Mouse (Mus musculus) embryonic facial prominence, embryonic 14.5 days (tissue): Measurements from ENCODE around the gene Tmem204. TPM values are rescaled to one million over a fixed set of nuclear protein-coding genes. Genes with fewer than 3 reads are reported as not detected.

Source experiments
- ATAC-seq: fragments of 200-750 bp; cut with Nextera tagmentation; 2 replicates; pipeline ENCODE4 v1.8.0; 2017; ENCODE audit warnings: low read depth, moderate number of reproducible peaks, moderate TSS enrichment
- DNase-seq: peaks from one replicate; pipeline ENCODE4 v3.0.0-alpha.2; 2015; ENCODE audit warnings: low spot score
- H3K27ac ChIP-seq: fragments of 300-500 bp; sonication (generic); replicated peaks from 2 replicates; pipeline ENCODE4 v1.5.1; 2014; ENCODE audit warnings: low read depth, mild to moderate bottlenecking, low read length, moderate library complexity
- H3K27me3 ChIP-seq: fragments of 300-500 bp; sonication (generic); replicated peaks from 2 replicates; pipeline ENCODE4 v1.6.1; 2014; ENCODE audit warnings: low read length; ENCODE audit not compliant: control insufficient read depth, insufficient read depth
- H3K36me3 ChIP-seq: fragments of 300-500 bp; sonication (generic); 2 replicates; pipeline ENCODE4 v1.6.1; 2014; ENCODE audit warnings: low read length, mixed read lengths; ENCODE audit not compliant: control insufficient read depth, insufficient read depth
- H3K4me1 ChIP-seq: fragments of 300-500 bp; sonication (generic); 2 replicates; pipeline ENCODE4 v1.6.1; 2014; ENCODE audit warnings: antibody characterized with exemption, low read length; ENCODE audit not compliant: control insufficient read depth, insufficient read depth
- H3K4me2 ChIP-seq: fragments of 300-500 bp; sonication (generic); 2 replicates; pipeline ENCODE4 v1.6.1; 2014; ENCODE audit warnings: low read depth, mild to moderate bottlenecking, low read length, moderate library complexity, mixed read lengths
- H3K4me3 ChIP-seq: fragments of 300-500 bp; sonication (generic); 2 replicates; pipeline ENCODE4 v1.5.1; 2014; ENCODE audit warnings: low read depth, mild to moderate bottlenecking, low read length
- H3K9ac ChIP-seq: fragments of 300-500 bp; sonication (generic); 2 replicates; pipeline ENCODE4 v1.6.1; 2014; ENCODE audit warnings: low read depth, mild to moderate bottlenecking, low read length, moderate library complexity, mixed read lengths
- H3K9me3 ChIP-seq: fragments of 300-500 bp; sonication (generic); 2 replicates; pipeline ENCODE4 v1.6.1; 2016; ENCODE audit warnings: low read length; ENCODE audit not compliant: control insufficient read depth
- whole genome bisulfite sequencing: fragments of 180-500 bp; shearing (Covaris S2); extraction: QIAGEN DNeasy Blood & Tissue Kit; methylation state at CpG from one replicate; pipeline ENCODE4 v1.1.7; 2014; 5-methylcytosine and 5-hydroxymethylcytosine counted together
- polyA plus RNA-seq: library from polyadenylated mRNA; unstranded; fragments of >200 nt; fragmentation: Nextera tagmentation; extraction: Ambion mirVana; gene quantifications from 2 replicates; pipeline ENCODE4 v1.2.1, GENCODE M21; 2014

Tmem204 gene
- polyA plus RNA-seq, 1 experiment from 2014 or later = 22.6 TPM

DNA sequence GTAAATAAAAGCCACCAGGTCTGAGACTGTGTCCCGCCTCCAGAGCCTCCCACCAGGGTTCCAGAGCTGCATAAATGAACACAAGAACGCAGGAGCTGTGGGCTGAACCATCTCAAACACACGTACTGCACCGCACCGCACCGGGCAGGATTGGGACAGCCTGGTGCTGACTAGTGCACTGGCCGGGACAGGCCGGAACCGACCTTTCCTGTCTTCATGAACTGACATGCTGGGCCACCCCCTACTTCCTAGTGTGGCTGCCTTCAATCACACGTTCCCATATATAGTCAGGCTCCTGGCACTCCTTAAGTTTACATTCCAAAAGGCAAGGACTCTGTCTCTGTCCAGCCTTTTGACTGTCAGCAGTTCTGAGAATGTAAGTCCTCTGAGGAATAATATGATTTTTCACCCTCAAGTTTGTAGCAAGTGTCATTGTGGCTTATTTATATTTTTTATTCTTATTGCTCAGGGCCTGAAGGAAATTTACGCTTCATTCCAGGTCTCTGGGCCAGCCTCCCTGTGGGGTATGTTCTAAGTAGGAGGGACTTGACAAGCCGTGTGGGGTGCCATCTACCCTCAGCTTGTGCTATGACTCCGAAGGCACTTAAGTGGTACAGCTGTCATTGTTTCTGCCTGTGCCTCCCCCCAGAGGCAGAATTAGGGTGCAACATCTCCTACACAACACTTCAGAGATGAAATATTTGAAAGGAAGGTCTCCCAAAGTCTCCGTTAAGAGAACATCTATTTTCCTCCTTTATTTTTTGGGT is 1.1 kb downstream of the Tmem204 start:
- Histone ChIP-seq H3K9ac (no peak overlapping the region), H3K27me3 (no peaks in the 10 kb centered on the region), H3K4me1 (peaks cover 55% of the 10 kb centered on the region), H3K4me3 (no peak overlapping the region), H3K4me2 (peak overlapping the region; percentile 11; the same call in 1 of the 2 replicates), H3K9me3 (no peaks in the 10 kb centered on the region), H3K27ac (peak overlapping the region; percentile 98), H3K36me3 (no peaks in the 10 kb centered on the region)
- WGBS = 48% methylated on average over 14 of the region's 14 CpGs
- DNase-seq (peak; percentile 74), ATAC-seq (no peak)

DNA sequence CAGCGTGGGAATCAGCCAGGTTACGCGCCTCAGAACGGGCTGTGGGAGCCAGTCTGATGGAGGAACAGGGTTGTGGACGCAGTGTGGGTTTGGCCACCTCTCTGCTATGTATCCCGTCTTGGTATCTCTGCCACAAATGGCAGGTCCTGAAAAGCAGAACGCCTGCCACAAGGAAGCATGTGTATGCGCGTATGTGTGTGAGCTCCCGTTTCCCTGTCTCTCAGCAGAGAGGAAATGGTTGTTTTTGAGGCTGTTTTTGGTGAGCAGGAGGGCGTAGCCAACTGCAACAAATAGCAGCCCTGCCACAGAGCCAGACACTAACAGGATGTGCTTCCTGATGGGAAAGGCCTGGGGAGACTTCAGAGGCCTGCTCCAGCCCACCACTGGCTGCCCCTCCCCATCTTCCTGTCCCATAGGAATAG is 2.4 kb downstream of the Tmem204 start:
- Histone ChIP-seq H3K4me1 (peaks cover 55% of the 10 kb centered on the region), H3K9ac (peak overlapping the region; percentile 55; the same call in 1 of the 2 replicates), H3K27me3 (no peaks in the 10 kb centered on the region), H3K4me2 (peak overlapping the region; percentile 35), H3K9me3 (no peaks in the 10 kb centered on the region), H3K4me3 (peak overlapping the region; percentile 27), H3K27ac (peak overlapping the region; percentile 98), H3K36me3 (no peaks in the 10 kb centered on the region)
- peak; percentile 84 for DNase-seq
- peak; percentile 13; the same call in 1 of the 2 replicates for ATAC-seq
- WGBS = 52% methylated on average over 11 of the region's 11 CpGs

DNA sequence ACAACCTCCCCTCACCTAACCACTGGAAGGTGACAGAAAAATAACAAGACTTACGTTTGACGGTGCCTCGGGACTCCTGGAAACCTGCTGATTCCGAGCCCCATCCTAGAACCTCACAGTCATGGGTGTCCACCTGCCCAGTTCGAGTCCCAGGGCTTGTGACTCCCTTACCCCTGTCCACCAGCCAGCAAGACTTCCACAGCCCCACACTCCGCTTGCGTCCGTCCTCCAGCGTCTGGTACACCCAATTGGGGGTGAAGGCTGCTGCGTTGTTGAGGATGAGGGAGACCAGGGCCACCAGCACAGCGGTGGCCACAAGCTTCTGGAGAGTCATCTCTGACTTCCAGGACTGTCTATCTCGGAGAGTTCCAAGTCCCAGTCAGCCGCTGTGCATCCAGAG is 3.2 kb downstream of the Tmem204 start:
- Histone ChIP-seq H3K36me3 (no peaks in the 10 kb centered on the region), H3K4me1 (peaks cover 55% of the 10 kb centered on the region), H3K9me3 (no peaks in the 10 kb centered on the region), H3K9ac (peak overlapping the region; percentile 55), H3K4me2 (peak overlapping the region; percentile 35), H3K27ac (peak overlapping the region; percentile 98), H3K27me3 (no peaks in the 10 kb centered on the region), H3K4me3 (peak overlapping the region; percentile 27)
- 88% methylated on average over 13 of the region's 13 CpGs for WGBS
- ATAC-seq (no peak), DNase-seq (no peak)

DNA sequence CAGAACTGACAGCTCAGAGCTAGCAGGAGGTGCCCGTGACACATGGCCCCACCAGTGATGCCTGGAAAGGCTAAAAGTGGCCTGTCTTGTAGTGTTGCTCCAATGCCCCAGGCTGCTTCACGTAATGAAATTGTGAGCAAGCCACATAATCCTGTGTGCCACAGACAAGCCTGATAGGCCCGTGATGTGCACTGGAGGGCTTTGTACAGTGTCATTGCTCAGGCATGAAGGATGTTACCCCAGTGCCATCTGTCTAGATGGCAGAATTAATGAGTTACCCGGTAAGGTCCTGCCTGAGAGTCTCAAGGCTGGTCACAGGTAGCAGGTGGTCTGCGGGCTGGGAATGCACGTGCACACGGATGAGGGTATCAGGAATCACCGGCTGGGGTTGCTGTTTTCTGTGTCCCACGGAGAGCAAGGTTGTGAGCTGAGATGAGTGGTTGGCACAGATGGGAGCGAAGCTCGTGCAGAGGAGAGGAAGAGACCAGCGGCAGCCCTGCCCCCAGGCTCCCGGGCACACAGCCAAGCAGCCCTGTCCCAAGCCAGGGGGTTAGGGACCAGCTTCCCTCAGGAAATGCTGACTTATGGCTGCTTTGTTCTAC is 5.5 kb downstream of the Tmem204 start:
- H3K4me3 ChIP-seq = no peak overlapping the region
- WGBS = 49% methylated on average over 13 of the region's 13 CpGs
- H3K4me1 ChIP-seq = peaks cover 36% of the 10 kb centered on the region
- H3K27ac ChIP-seq = peak overlapping the region; percentile 75; the same call in 1 of the 2 replicates
- H3K9ac ChIP-seq = no peak overlapping the region
- H3K9me3 ChIP-seq = no peaks in the 10 kb centered on the region
- DNase-seq (peak; percentile 75), ATAC-seq (peak; percentile 41; the same call in 1 of the 2 replicates)
- no peaks in the 10 kb centered on the region for H3K27me3 ChIP-seq
- peak overlapping the region; percentile 35 for H3K4me2 ChIP-seq
- H3K36me3 ChIP-seq = 0 out of 2 replicates have a peak, but pooled peaks cover 2% of the 10 kb centered on the region

DNA sequence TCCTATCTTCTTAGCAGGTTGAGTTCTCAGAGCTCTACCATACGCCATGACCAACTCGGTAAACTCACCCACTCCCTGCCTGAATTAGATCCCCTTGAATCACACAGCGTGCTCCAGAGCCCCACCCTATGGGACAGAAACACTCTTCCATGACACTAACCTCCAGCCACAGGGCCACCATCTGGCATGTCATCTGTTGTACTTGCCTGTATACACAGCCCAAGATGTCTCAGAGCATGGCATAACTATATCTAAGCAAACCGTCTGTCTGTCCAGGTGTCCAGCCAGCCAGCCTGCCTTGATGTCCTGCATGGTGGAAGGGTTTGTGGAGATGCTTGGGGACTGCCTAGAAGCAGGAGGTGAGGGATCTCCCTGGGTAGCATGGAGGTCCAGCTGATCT is 6.5 kb downstream of the Tmem204 start:
- no peaks in the 10 kb centered on the region for H3K9me3 ChIP-seq
- H3K4me2 ChIP-seq = peak overlapping the region; percentile 1; the same call in 1 of the 2 replicates
- H3K4me1 ChIP-seq = peaks cover 29% of the 10 kb centered on the region
- 94% methylated on average over 4 of the region's 4 CpGs for WGBS
- no peak overlapping the region for H3K9ac ChIP-seq
- no peak overlapping the region for H3K4me3 ChIP-seq
- H3K36me3 ChIP-seq = 0 out of 2 replicates have a peak, but pooled peaks cover 7% of the 10 kb centered on the region
- ATAC-seq (no peak), DNase-seq (no peak)
- H3K27me3 ChIP-seq = no peaks in the 10 kb centered on the region
- no peak overlapping the region for H3K27ac ChIP-seq

DNA sequence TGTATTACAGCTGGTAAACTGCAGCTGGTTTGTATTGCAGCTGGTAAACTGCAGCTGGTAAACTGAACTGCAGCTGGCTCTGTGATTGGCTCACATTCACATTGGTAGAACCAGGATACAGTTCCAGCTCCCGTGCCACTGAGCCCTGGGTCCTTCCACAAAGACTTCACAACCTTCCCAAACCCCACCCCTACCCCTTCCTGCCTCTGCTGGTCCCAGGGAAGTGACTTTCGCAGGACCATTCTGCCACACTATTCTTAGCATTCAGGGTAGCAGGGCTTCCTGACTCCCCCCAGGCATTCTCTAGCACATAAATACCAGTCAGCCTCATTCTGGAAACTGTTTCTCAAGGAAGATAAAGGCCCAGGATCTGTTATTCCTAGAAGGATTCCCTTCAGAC is 14.7 kb downstream of the Tmem204 start:
- ATAC-seq (no peak), DNase-seq (no peak)
- H3K36me3 ChIP-seq = 0 out of 2 replicates have a peak, but pooled peaks cover 17% of the 10 kb centered on the region
- H3K4me1 ChIP-seq = no peaks in the 10 kb centered on the region
- H3K27ac ChIP-seq = peak overlapping the region; percentile 24; the same call in 1 of the 2 replicates
- no peak overlapping the region for H3K4me3 ChIP-seq
- WGBS = 45% methylated on average over 2 of the region's 2 CpGs
- no peaks in the 10 kb centered on the region for H3K27me3 ChIP-seq
- H3K9ac ChIP-seq = no peak overlapping the region
- H3K4me2 ChIP-seq = no peak overlapping the region
- no peaks in the 10 kb centered on the region for H3K9me3 ChIP-seq

DNA sequence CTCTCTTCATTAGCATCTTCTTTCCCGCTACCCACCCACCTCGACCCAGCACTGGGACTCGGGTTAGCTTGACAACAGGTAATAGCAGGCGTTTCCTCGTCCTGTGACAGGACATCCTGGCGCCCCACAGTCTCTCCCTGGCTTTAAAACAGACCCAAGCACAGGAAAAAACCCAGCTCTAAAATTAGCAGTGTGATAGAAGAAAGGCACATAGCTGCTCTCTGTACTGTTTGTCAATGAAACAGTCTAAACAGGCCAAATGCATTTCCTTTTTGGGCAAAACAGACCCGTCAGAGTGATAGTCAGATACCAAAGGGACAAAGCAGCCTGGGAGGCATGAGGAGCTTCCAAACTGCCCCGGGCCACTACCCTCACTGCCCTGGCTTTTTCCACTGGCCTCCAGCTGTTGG is 15.9 kb downstream of the Tmem204 start:
- Histone ChIP-seq H3K4me3 (no peak overlapping the region), H3K9ac (no peak overlapping the region), H3K27me3 (no peaks in the 10 kb centered on the region), H3K27ac (peak overlapping the region; percentile 24; the same call in 1 of the 2 replicates), H3K4me1 (no peaks in the 10 kb centered on the region), H3K9me3 (no peaks in the 10 kb centered on the region), H3K36me3 (0 out of 2 replicates have a peak, but pooled peaks cover 12% of the 10 kb centered on the region), H3K4me2 (no peak overlapping the region)
- WGBS = 68% methylated on average over 8 of the region's 8 CpGs
- ATAC-seq (no peak), DNase-seq (no peak)

DNA sequence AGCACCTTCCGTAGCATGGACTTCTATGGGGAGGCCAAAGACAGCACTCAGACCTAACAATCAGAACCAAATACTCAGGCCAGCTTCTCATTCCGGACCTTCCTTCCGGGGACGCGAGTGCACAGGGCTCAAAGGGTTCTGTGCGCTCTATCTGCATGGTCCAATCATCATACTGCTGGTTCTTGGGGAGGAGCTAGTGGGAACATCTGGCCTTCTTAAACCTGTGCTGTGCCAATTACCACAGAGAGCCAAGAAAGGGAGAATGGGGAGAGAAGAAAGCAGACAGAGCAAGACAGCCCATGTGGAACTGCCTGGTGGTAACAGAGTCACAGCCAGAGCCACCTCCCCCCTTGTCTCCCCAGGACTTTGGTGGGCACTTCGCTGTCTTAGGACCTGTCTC is 16.8 kb downstream of the Tmem204 start:
- 91% methylated on average over 7 of the region's 7 CpGs for WGBS
- Histone ChIP-seq H3K9ac (no peak overlapping the region), H3K27ac (no peak overlapping the region; the same call in 1 of the 2 replicates)

More for the DNA sequence above, 16.8 kb downstream of the Tmem204 start:
- Histone ChIP-seq H3K9me3 (no peaks in the 10 kb centered on the region), H3K27me3 (no peaks in the 10 kb centered on the region), H3K4me1 (no peaks in the 10 kb centered on the region), H3K4me2 (no peak overlapping the region), H3K36me3 (peaks cover 20% of the 10 kb centered on the region; the same call in 1 of the 2 replicates), H3K4me3 (no peak overlapping the region)
- DNase-seq = no peak
- ATAC-seq = no peak
